Mouse (Mus musculus) forebrain, embryonic 12.5 days (tissue): ENCODE results near the gene Mmaa. TPM values are rescaled to one million over a fixed set of nuclear protein-coding genes. Genes with fewer than 3 reads are reported as not detected.

Experiments used
- ATAC-seq: fragments of 200-750 bp; cut with Nextera tagmentation; 2 replicates; pipeline ENCODE4 v1.8.0; 2017; ENCODE audit warnings: moderate TSS enrichment; ENCODE audit not compliant: low FRiP score
- H3K27ac ChIP-seq: fragments of 300-500 bp; sonication (generic); 2 replicates; pipeline ENCODE4 v1.5.1; 2016; ENCODE audit warnings: mild to moderate bottlenecking
- H3K27me3 ChIP-seq: fragments of 300-500 bp; sonication (generic); 2 replicates; pipeline ENCODE4 v1.6.1; 2016; ENCODE audit warnings: mild to moderate bottlenecking
- H3K36me3 ChIP-seq: fragments of 300-500 bp; sonication (generic); replicated peaks from 2 replicates; pipeline ENCODE4 v1.6.1; 2016; ENCODE audit warnings: mild to moderate bottlenecking
- H3K4me1 ChIP-seq: fragments of 300-500 bp; sonication (generic); 2 replicates; pipeline ENCODE4 v1.6.1; 2016
- H3K4me2 ChIP-seq: fragments of 300-500 bp; sonication (generic); 2 replicates; pipeline ENCODE4 v1.6.1; 2016; ENCODE audit warnings: mild to moderate bottlenecking, moderate library complexity
- H3K4me3 ChIP-seq: fragments of 300-500 bp; sonication (generic); replicated peaks from 2 replicates; pipeline ENCODE4 v1.5.1; 2016; ENCODE audit warnings: mild to moderate bottlenecking
- H3K9ac ChIP-seq: fragments of 300-500 bp; sonication (generic); 2 replicates; pipeline ENCODE4 v1.6.1; 2016; ENCODE audit warnings: mild to moderate bottlenecking
- H3K9me3 ChIP-seq: fragments of 300-500 bp; sonication (generic); 2 replicates; pipeline ENCODE4 v1.6.1; 2016
- WGBS: fragments of 180-500 bp; shearing (Covaris S2); methylation state at CpG from one replicate; pipeline ENCODE4 v1.1.7; 2016; 5-methylcytosine and 5-hydroxymethylcytosine counted together
- polyA plus RNA-seq: library from polyadenylated mRNA; unstranded; fragments of >200 nt; fragmentation: Nextera tagmentation; extraction: Ambion mirVana; gene quantifications from 2 replicates; pipeline ENCODE4 v1.2.1, GENCODE M21; 2016

Mmaa gene
- polyA plus RNA-seq, 1 experiment from 2014 or later: 17.5 TPM

DNA sequence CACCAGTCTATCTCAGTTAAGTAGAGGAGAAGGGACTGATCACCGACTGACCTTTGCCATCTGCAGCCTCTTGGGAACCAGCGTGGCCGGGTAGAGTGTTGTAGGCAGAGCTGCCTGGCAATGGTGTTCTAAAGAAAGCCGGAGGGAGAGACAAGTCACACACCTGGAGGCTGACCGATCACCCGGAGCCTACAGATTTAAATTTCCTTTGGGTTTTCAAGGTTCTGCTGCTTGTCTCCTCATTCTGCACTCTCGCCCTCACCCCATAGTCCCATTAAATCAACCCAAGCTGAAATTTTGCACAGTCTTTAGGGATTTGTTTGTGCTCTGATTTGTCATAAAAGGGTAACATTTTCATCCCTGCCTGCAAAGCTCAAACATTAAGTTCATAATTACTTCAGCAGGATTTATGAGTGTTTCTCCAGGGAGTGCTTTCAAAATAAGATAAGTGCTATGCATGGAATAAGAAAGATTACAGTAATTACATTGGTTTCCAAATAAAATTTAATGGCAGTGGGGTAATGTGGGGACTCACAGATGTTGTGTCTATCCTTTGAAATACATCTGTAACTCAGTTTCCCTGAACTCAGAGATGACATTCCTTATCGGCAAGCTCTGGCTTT lies 65.4 kb downstream of the Mmaa start:
- no peak overlapping the region for H3K9ac ChIP-seq
- no peak overlapping the region for H3K4me3 ChIP-seq
- H3K27ac ChIP-seq: no peak overlapping the region
- WGBS: 88% methylated on average over 8 of the region's 8 CpGs
- ATAC-seq: no peak
- peaks cover 9% of the 10 kb centered on the region for H3K9me3 ChIP-seq
- H3K4me1 ChIP-seq: no peaks in the 10 kb centered on the region
- no peaks in the 10 kb centered on the region for H3K27me3 ChIP-seq
- no peak overlapping the region for H3K4me2 ChIP-seq
- H3K36me3 ChIP-seq: no peaks in the 10 kb centered on the region

DNA sequence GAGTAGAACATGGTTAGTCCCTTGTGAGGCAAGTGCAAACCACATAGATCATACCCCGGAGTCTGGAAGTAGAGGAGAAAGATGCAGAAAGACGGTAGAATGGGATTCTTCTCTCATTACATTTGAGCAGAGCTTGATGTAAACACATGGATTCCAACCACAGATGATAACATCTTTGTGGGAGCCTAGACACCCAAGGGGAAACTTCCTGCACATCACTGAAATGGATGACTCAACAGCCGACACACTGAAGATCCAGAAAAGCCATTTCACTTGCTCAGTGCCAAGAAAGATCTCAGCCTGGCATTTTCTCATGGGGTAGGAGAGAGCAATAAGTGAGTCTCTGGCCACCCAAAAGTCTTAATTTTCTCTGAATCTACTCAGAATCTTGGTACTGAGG lies 66.8 kb downstream of the Mmaa start:
- Histone ChIP-seq H3K4me1 (no peaks in the 10 kb centered on the region), H3K4me2 (no peak overlapping the region), H3K27me3 (no peaks in the 10 kb centered on the region), H3K36me3 (no peaks in the 10 kb centered on the region), H3K9ac (no peak overlapping the region), H3K4me3 (no peak overlapping the region), H3K27ac (no peak overlapping the region), H3K9me3 (peaks cover 14% of the 10 kb centered on the region)
- 93% methylated on average over 3 of the region's 3 CpGs for WGBS
- ATAC-seq: no peak

DNA sequence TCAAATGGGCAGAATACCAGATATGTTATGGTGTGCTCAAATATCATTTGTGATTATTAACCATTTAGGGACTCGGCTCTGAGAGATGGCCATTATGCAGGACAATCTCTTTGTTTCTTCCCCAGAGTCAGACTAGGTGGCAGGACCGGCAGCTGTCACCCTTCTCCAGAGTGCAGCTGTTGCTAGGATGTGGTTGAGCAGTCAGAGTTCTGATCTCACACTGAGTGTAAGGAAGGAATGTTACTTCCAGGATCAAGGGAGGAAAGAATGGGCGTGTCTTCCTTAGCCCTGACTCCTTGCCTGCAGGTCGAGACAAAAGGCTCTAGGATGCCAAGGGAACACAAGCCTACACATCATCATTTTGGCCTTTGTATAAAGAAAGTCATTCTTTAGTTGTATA lies 67.5 kb downstream of the Mmaa start:
- Histone ChIP-seq H3K36me3 (no peaks in the 10 kb centered on the region), H3K9me3 (peaks cover 14% of the 10 kb centered on the region), H3K27me3 (no peaks in the 10 kb centered on the region), H3K4me1 (no peaks in the 10 kb centered on the region), H3K4me2 (no peak overlapping the region), H3K9ac (no peak overlapping the region), H3K27ac (no peak overlapping the region), H3K4me3 (no peak overlapping the region)
- 82% methylated on average over 4 of the region's 4 CpGs for WGBS
- no peak for ATAC-seq

DNA sequence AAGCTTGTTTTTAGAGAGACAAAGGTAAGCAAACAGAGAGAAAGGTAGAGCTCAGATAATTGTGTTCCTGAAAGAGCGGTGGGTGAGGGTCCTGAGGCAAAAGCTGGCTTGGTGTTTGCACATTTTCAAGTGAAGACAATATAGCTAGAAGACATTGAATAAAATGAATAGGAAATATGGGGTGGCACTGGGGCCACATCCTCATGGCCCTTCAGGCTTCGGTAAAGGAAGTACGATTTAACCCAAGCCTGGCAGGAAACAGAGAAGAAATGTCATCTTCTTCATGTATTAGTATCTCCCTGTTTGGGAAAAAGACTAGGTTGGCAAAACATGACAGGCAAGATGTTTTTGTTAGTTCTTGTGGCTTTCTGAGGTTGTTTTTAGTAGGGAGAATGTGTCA lies 68.7 kb downstream of the Mmaa start:
- Histone ChIP-seq H3K27me3 (no peaks in the 10 kb centered on the region), H3K27ac (no peak overlapping the region), H3K4me1 (no peaks in the 10 kb centered on the region), H3K9me3 (peaks cover 14% of the 10 kb centered on the region), H3K36me3 (no peaks in the 10 kb centered on the region), H3K4me2 (no peak overlapping the region), H3K9ac (no peak overlapping the region), H3K4me3 (no peak overlapping the region)
- 93% methylated on average over 3 of the region's 3 CpGs for WGBS
- no peak for ATAC-seq

DNA sequence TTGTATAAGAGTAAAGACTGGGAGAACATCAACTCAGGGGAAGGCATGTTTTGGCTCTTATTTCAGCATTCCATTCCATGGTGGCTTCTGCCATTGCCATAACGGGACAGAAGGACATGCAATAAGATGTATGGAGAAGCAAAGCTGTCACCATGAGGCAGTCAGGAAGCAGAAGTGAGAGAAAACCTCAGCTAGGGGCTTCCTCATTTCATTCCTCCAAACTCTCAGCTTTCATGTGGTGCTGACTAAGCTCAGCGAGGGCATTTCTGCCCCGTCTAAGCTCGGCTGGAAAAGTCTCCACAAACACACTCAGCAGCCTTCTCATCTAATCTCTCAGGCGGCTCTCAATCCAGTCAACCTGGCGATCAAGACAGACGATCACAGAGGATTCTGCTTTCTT lies 69.2 kb downstream of the Mmaa start:
- Histone ChIP-seq H3K27me3 (no peaks in the 10 kb centered on the region), H3K9me3 (peaks cover 14% of the 10 kb centered on the region), H3K36me3 (no peaks in the 10 kb centered on the region), H3K4me2 (no peak overlapping the region), H3K4me1 (no peaks in the 10 kb centered on the region), H3K9ac (no peak overlapping the region), H3K27ac (no peak overlapping the region), H3K4me3 (no peak overlapping the region)
- WGBS: 87% methylated on average over 7 of the region's 7 CpGs
- no peak for ATAC-seq

DNA sequence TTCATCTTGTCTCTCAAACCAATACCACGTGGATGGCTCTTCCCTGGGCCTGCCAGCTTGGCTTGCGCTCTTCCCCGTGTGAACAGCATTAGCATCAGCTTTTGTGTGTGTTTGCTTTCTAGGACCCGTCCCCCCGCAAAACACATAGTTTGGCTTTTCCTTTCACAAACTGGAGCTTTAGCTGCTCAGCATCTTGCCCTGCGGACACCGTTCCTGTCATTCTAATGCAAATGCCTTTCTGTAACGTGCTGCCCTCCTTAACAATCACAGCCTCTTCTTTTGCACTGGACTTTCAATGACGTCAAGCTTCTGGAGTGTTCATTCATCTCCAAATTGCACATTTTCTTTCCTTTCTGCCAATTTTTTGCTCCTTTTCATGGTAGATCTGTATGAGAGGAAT lies 70.4 kb downstream of the Mmaa start:
- Histone ChIP-seq H3K4me1 (no peaks in the 10 kb centered on the region), H3K4me2 (no peak overlapping the region), H3K9ac (no peak overlapping the region), H3K36me3 (no peaks in the 10 kb centered on the region), H3K4me3 (no peak overlapping the region), H3K27ac (0 out of 2 replicates have a peak overlapping the region, but pooled peaks have one; percentile 19), H3K9me3 (peaks cover 14% of the 10 kb centered on the region), H3K27me3 (no peaks in the 10 kb centered on the region)
- WGBS: 30% methylated on average over 9 of the region's 9 CpGs
- ATAC-seq: no peak

DNA sequence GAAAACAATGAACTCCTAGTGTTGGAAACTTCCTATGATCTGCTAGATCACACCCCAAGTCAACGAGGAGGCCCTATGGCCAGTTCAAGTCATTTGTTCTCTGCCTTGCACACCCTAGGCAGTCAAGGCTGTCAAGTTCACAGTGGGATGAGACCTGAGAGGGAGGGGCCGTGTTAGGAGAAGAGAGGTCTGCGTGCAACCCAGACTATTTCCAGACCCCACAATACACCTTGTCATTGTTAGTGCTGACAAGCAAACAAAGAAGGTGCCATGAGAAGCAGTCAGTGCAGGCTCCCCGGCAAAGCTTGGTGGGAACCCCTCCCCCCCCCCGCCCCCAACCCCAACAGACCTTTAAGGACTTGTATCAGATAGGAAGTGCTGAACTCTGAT lies 72.0 kb downstream of the Mmaa start:
- Histone ChIP-seq H3K9ac (no peak overlapping the region), H3K4me2 (no peak overlapping the region), H3K27me3 (no peaks in the 10 kb centered on the region), H3K4me1 (no peaks in the 10 kb centered on the region), H3K36me3 (no peaks in the 10 kb centered on the region), H3K4me3 (no peak overlapping the region), H3K27ac (no peak overlapping the region), H3K9me3 (peaks cover 14% of the 10 kb centered on the region)
- 81% methylated on average over 5 of the region's 5 CpGs for WGBS
- no peak for ATAC-seq

DNA sequence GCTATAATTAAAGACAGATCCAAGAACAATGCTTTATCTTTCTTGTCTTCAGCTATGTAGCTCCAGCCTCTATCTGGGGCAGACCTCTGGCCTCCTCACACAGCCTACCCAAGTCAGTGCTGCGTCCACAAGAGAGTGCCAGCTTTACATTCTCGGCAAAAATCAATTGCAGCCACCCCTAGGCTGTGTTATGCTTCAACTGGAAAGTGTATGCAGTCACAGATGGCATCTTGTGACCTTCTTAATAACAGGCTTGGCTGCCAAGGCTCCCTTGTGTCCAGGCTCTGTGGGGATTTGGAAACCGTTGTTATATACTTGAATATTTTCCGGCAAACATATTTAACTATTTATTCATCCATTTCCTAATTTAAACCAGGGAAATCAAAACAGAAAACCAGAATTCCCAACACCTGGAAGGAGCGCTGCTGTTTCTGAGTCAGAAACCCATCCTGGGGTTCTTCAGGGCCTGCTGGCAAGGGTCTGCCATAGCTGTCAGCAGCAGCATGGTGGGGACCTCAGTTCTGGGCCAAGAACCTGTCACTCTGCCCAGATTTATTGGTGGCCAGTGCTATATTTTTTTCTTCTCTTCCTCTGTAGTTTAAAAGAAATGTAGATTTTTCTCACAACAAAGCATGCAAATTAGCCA lies 72.5 kb downstream of the Mmaa start:
- H3K27ac ChIP-seq: no peak overlapping the region
- WGBS: 76% methylated on average over 5 of the region's 5 CpGs
- ATAC-seq: no peak

More for the DNA sequence above, 72.5 kb downstream of the Mmaa start:
- Histone ChIP-seq H3K4me1 (no peaks in the 10 kb centered on the region), H3K9me3 (peaks cover 19% of the 10 kb centered on the region), H3K4me3 (no peak overlapping the region), H3K4me2 (no peak overlapping the region), H3K36me3 (no peaks in the 10 kb centered on the region), H3K9ac (no peak overlapping the region), H3K27me3 (no peaks in the 10 kb centered on the region)

Other genes starting within 250 kb of the Mmaa start
- gene 1700011L22Rik, start 46.4 kb downstream of the Mmaa start, polyA plus RNA-seq: not detected in 2 replicates
- 63.7 and 63.8 TPM in 2 replicates for gene Smad1, start 104.6 kb upstream of the Mmaa start, polyA plus RNA-seq